Mouse (Mus musculus): ENCODE data around the gene Gm21440. TPM values are rescaled to one million over a fixed set of nuclear protein-coding genes. Genes with fewer than 3 reads are reported as not detected.
"Not testable (repeated sequence)": the region's sequence is repeated elsewhere in the genome, so short reads cannot be mapped to it uniquely, and the experiment has no call there.

Gene Gm21440
- not detected in 2 replicates for polyA plus RNA-seq (2016; fragmentation: Nextera tagmentation; extraction: Ambion mirVana)

DNA sequence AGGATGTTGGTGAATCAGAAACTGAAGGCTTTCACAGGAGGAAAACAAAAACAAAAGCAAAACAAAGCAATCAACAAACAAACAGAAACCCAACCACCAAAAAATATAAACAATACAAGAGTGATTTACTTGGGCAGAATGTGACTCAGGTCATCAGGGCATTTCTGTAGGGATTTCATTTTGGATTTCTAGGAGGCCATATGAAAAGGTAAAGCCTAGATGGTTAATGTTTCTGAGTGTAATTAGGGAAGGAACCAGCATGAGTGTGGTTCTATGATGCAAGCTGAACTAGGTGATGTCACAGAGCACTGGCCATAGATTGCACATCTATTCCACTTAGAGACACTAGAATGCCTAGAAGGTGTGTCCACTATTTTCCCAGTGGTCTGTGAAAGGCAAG, at the start of gene Gm21440, which contains the start of gene Gm21454:
Gene Gm21440 (plus strand): TSS at position 301 of the 400 bp plus-strand sequence.
Gene Gm21454 (plus strand): TSS at position 352 of the 400 bp plus-strand sequence.
- not testable (repeated sequence) for H3K4me2 ChIP-seq; H3K9me3 ChIP-seq; H3K36me3 ChIP-seq (replicated peaks); H3K9ac ChIP-seq; H3K4me1 ChIP-seq; H3K27me3 ChIP-seq; H3K4me3 ChIP-seq (replicated peaks); ATAC-seq (ENCODE audit: low FRiP score); H3K27ac ChIP-seq

GRCm38 (mm10) chrY:13223828-13224227, 28.4 kb upstream of the Gm21440 start, which contains the start of gene Gm21828:
Gene Gm21828, minus strand, starts transcription at chrY:13223928.
- H3K9ac ChIP-seq; H3K4me3 ChIP-seq (replicated peaks); H3K4me1 ChIP-seq; H3K27me3 ChIP-seq; H3K9me3 ChIP-seq; ATAC-seq (ENCODE audit: low FRiP score); H3K27ac ChIP-seq; H3K36me3 ChIP-seq (replicated peaks); H3K4me2 ChIP-seq: not testable (repeated sequence)
- no CpG with 5 or more reads among the region's 3 CpGs for WGBS

Other genes with a start within 250 kb of the Gm21440 start
- not detected in 2 replicates for gene Gm20807, start 209.5 kb upstream of the Gm21440 start, polyA plus RNA-seq (2016; fragmentation: Nextera tagmentation; extraction: Ambion mirVana)
- not detected in 2 replicates for gene Gm21891, start 118.9 kb upstream of the Gm21440 start, polyA plus RNA-seq (2016; fragmentation: Nextera tagmentation; extraction: Ambion mirVana)
- gene Gm21425, start 90.4 kb upstream of the Gm21440 start, polyA plus RNA-seq (2016; fragmentation: Nextera tagmentation; extraction: Ambion mirVana), result not detected in 2 replicates
- gene Gm21828, start 28.5 kb upstream of the Gm21440 start, polyA plus RNA-seq (2016; fragmentation: Nextera tagmentation; extraction: Ambion mirVana), result not detected in 2 replicates
- not detected in 2 replicates for gene Gm21454, start 51 bp downstream of the Gm21440 start, polyA plus RNA-seq (2016; fragmentation: Nextera tagmentation; extraction: Ambion mirVana)
- gene Gm21725, start 96.7 kb downstream of the Gm21440 start, polyA plus RNA-seq (2016; fragmentation: Nextera tagmentation; extraction: Ambion mirVana), result not detected in 2 replicates
- gene Gm21866, start 213.2 kb downstream of the Gm21440 start, polyA plus RNA-seq (2016; fragmentation: Nextera tagmentation; extraction: Ambion mirVana), result not detected in 2 replicates
- gene Gm20773, start 241.6 kb downstream of the Gm21440 start, polyA plus RNA-seq (2016; fragmentation: Nextera tagmentation; extraction: Ambion mirVana), result not detected in 2 replicates